ENCODE assay signal across 10 mouse cellular contexts in genomic region chr4:125175591-125175990, GRCm38 (mm10). TPM values are rescaled to one million over a fixed set of nuclear protein-coding genes. Genes with fewer than 3 reads are reported as not detected.
DNase-seq lines count a peak whose midpoint lies in the region; ATAC-seq lines count a peak whose summit lies in the region.
"Had no signal": no experiment of that assay in that cellular context is flagged by ENCODE, and none has a peak within 500 bp of the region (broad histone marks: within the 10 kb centered on the region; RNA-seq: fewer than 3 reads in every experiment).

No protein-coding gene starts in this region.

- H3K9me3 ChIP-seq in midbrain, embryonic 14.5 days (ENCODE audit: control insufficient read depth, low read length): no peaks in the 10 kb centered on the region
- H3K9me3 ChIP-seq in midbrain, embryonic 16.5 days (replicated peaks; ENCODE audit: control insufficient read depth, low read length, poor library complexity, severe bottlenecking): no peaks in the 10 kb centered on the region
- no peaks in the 10 kb centered on the region for H3K9me3 ChIP-seq in forebrain, embryonic 11.5 days (ENCODE audit: control insufficient read depth, low read length)
- H3K9me3 ChIP-seq: embryonic facial prominence, embryonic 13.5 days; neural tube, embryonic 12.5 days had no signal

- no peaks in the 10 kb centered on the region for H3K27me3 ChIP-seq in midbrain, embryonic 14.5 days (ENCODE audit: control insufficient read depth, insufficient read depth, low read length)
- no peaks in the 10 kb centered on the region for H3K27me3 ChIP-seq in midbrain, embryonic 16.5 days (ENCODE audit: control insufficient read depth, insufficient read depth, low read depth, low read length)
- H3K27me3 ChIP-seq in forebrain, embryonic 11.5 days (ENCODE audit: control insufficient read depth, insufficient read depth, low read length): no peaks in the 10 kb centered on the region
- H3K27me3 ChIP-seq: embryonic facial prominence, embryonic 13.5 days had no signal

- H3K4me1 ChIP-seq in midbrain, embryonic 14.5 days (ENCODE audit: control insufficient read depth, insufficient read depth, low read length): no peaks in the 10 kb centered on the region
- peaks cover 3% of the 10 kb centered on the region; the same call in 1 of the 2 replicates for H3K4me1 ChIP-seq in midbrain, embryonic 16.5 days (ENCODE audit: control insufficient read depth, insufficient read depth, low read length)
- no peaks in the 10 kb centered on the region for H3K4me1 ChIP-seq in forebrain, embryonic 11.5 days (replicated peaks; ENCODE audit: control insufficient read depth, insufficient read depth, low read length)

- no peaks in the 10 kb centered on the region for H3K36me3 ChIP-seq in midbrain, embryonic 14.5 days (ENCODE audit: control insufficient read depth, insufficient read depth, low read length)
- H3K36me3 ChIP-seq in midbrain, embryonic 16.5 days (ENCODE audit: control insufficient read depth, insufficient read depth, low read length): no peaks in the 10 kb centered on the region
- H3K36me3 ChIP-seq in forebrain, embryonic 11.5 days (ENCODE audit: control insufficient read depth, insufficient read depth, low read length): no peaks in the 10 kb centered on the region
- H3K36me3 ChIP-seq: embryonic facial prominence, embryonic 13.5 days; neural tube, embryonic 12.5 days had no signal

- 67% methylated on average over 2 of the region's 2 CpGs for WGBS in midbrain, embryonic 14.5 days
- 72% methylated on average over 2 of the region's 2 CpGs for WGBS in midbrain, embryonic 16.5 days
- whole genome bisulfite sequencing in forebrain, embryonic 11.5 days: 85% methylated on average over 2 of the region's 2 CpGs

- H3K4me2 ChIP-seq in midbrain, embryonic 14.5 days (ENCODE audit: low read length): no peak overlapping the region
- H3K4me2 ChIP-seq in midbrain, embryonic 16.5 days (ENCODE audit: low read length): no peak overlapping the region
- H3K4me2 ChIP-seq in forebrain, embryonic 11.5 days (ENCODE audit: low read depth, low read length, severe bottlenecking): no peak overlapping the region
- H3K4me2 ChIP-seq: embryonic facial prominence, embryonic 13.5 days; neural tube, embryonic 12.5 days had no signal

- peak; percentile 46 for DNase-seq in gastrocnemius, postnatal 10 days
- no peak for DNase-seq in gastrocnemius, postnatal 25 days
- peak; percentile 48 for DNase-seq in midbrain, embryonic 14.5 days
- peak; percentile 87 to 93 for DNase-seq in cerebellum, postnatal 14 days
- DNase-seq in ovary, postnatal 36 days (ENCODE audit: low spot score): peak; percentile 80
- no peak for DNase-seq in urinary bladder, postnatal 10 days (ENCODE audit: low spot score)
- no peak for DNase-seq in forebrain, embryonic 11.5 days (ENCODE audit: low spot score)

- ATAC-seq in midbrain, embryonic 14.5 days (ENCODE audit: low FRiP score, low TSS enrichment): no peak
- ATAC-seq in midbrain, embryonic 16.5 days: no peak
- no peak for ATAC-seq in forebrain, embryonic 11.5 days (replicated peaks; ENCODE audit: low FRiP score)

- no peak overlapping the region for H3K27ac ChIP-seq in midbrain, embryonic 14.5 days (replicated peaks; ENCODE audit: low read depth, low read length)
- no peak overlapping the region for H3K27ac ChIP-seq in midbrain, embryonic 16.5 days (ENCODE audit: low read length)
- no peak overlapping the region for H3K27ac ChIP-seq in forebrain, embryonic 11.5 days (ENCODE audit: low read depth, low read length)
- H3K27ac ChIP-seq: embryonic facial prominence, embryonic 13.5 days; neural tube, embryonic 12.5 days had no signal

- no peak overlapping the region for H3K4me3 ChIP-seq in midbrain, embryonic 14.5 days (replicated peaks; ENCODE audit: low read depth, low read length)
- no peak overlapping the region for H3K4me3 ChIP-seq in midbrain, embryonic 16.5 days (ENCODE audit: low read depth, low read length)
- H3K4me3 ChIP-seq in forebrain, embryonic 11.5 days (ENCODE audit: low read depth, low read length): no peak overlapping the region
- H3K4me3 ChIP-seq: embryonic facial prominence, embryonic 13.5 days; neural tube, embryonic 12.5 days had no signal

- H3K9ac ChIP-seq in midbrain, embryonic 14.5 days (replicated peaks; ENCODE audit: low read length): no peak overlapping the region
- H3K9ac ChIP-seq in midbrain, embryonic 16.5 days (ENCODE audit: low read depth, low read length): no peak overlapping the region
- H3K9ac ChIP-seq in forebrain, embryonic 11.5 days (ENCODE audit: low read length): no peak overlapping the region
- H3K9ac ChIP-seq: embryonic facial prominence, embryonic 13.5 days; neural tube, embryonic 12.5 days had no signal

RNA-seq across cellular contexts. Expression of gene Zc3h12a, which starts 48.0 kb away (rescaled TPM):
- 1 to 10 TPM; 2.0 to 2.2 TPM for total RNA-seq in gastrocnemius, postnatal 10 days (2021)
- total RNA-seq in gastrocnemius, postnatal 25 days (2021): 1 to 10 TPM; 2.3 to 2.9 TPM
- 0.22 and 0.46 TPM in 2 replicates for polyA plus RNA-seq in midbrain, embryonic 14.5 days (2014; fragmentation: Nextera tagmentation; extraction: Ambion mirVana)
- polyA plus RNA-seq in midbrain, embryonic 16.5 days (2015; fragmentation: Nextera tagmentation; extraction: Ambion mirVana): not detected in 2 replicates
- 0.16 and 0.57 TPM in 2 replicates for polyA plus RNA-seq in forebrain, embryonic 11.5 days (2014; fragmentation: Nextera tagmentation; extraction: Ambion mirVana)

Comparison
In these comparisons a context has a peak if more than half of its experiments do, and no peak if none do; other contexts are left out.
1. DNase-seq: peak in gastrocnemius, postnatal 10 days (single experiment), midbrain, embryonic 14.5 days (single experiment), cerebellum, postnatal 14 days (2 of 2) and ovary, postnatal 36 days (single experiment); none in gastrocnemius, postnatal 25 days (single experiment), urinary bladder, postnatal 10 days (single experiment) and forebrain, embryonic 11.5 days (single experiment).